Mouse (Mus musculus) cerebellum, adult 9-10 months (tissue): Measurements from ENCODE around the gene Pdxp.
A peak's percentile ranks its signal among the peaks of the same experiment; 100 is the strongest.

Experiments used
- DNase-seq: peaks from one replicate; pipeline ENCODE4 v3.0.0; 2022

Gene Pdxp

DNA sequence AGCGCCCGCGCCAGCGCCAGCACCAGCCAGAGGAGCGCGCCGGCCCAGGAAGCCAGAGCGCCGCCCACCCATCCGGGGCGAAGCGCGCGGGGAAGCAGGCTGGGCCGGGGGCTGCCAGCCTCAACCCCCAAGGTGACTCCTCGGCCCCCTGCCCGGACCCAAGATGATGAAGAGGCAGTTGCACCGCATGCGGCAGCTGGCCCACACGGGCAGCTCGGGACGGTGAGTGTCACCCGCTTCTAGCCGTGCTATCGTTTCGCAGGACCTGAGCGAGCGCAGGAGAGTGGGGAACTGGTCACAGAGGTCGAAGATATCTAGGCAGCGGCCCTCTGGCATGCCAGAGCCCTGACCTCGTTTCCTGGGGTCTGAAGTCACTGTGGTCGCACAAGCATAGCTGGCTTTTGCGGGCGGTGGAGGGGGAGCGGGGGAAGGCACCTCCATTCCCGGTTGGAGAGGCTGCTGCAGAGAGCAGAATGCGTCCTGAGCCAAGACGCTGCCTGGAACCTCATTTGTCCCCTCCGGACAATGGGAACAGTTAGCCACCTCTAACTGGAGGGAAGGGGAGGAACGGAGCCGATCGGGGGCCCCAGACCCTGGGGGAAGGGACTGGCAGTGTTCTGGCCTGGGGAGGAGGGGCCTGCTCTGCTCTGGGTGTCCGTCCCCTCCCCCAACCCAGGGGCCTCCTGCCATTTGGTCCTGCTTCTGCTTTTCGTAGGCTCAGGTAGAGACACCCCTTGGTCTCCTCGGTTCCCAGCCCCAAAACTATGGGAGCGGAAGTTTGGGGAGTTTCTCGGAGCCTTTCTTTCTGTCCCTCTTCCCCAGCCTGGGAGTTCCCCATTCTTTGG, 13.8 kb upstream of the Pdxp start, which contains the start of gene Sh3bp1:
Gene Sh3bp1, plus strand, starts transcription at position 29 of the 845 bp plus-strand sequence.
- peak; percentile 50 for DNase-seq

DNA sequence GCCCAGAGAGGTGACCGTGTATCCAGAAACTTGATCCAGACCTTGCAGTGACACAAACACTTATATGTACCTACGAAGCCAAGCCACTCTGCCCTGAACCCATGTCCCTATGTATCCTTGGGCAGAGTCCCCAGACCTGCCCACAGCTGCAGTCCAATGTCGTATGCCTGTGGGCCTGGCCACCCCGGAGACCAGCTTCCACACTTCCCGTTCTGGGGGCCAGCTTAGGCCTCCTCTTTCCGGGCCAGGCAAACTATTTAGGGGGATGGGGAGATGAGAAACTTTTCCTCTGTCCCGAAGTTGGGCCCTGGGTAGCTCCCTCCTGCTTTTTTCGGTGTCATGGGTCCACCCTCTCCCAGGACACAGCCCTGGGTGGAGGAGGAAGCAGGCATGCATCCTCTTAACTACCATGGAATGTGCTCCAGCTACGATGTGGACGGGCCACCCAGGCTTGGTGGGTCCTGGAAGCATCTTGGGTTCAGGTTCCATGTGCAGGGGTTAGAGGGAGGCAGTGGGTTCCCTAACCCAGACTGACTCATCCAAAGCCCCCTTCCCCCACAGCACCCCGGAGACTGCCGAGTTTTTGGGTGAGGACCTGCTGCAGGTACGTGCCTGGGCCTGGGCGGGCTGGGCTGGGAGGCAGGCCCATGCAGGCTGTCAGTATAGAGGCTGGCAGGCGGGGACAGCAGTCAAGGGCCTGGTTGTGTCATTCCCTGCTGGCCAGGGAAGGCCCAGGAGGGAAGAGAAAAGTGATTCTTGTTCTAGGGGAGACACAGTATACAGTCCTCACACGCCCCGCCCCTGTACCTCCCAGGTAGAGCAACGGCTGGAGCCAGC, 12.9 kb upstream of the Pdxp start:
- DNase-seq: peak; percentile 33

DNA sequence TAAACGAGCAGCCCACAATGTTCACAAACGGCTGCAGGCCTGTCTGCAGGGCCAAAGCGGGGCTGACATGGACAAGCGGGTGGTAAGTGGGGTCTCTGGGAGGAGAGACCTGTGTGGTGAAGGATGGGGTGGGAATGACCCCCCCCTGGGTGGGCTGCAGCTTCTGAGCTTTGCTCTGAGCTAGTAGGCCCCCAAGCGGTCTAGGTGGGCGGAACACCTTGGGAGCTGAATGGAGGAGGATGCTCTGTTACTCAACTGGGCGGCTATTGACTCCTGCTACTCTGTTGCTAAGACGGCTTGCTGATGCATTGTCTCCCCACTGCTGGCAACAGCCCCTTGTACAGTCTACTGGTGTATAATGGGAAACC, 12.3 kb upstream of the Pdxp start:
- peak; percentile 43 for DNase-seq

DNA sequence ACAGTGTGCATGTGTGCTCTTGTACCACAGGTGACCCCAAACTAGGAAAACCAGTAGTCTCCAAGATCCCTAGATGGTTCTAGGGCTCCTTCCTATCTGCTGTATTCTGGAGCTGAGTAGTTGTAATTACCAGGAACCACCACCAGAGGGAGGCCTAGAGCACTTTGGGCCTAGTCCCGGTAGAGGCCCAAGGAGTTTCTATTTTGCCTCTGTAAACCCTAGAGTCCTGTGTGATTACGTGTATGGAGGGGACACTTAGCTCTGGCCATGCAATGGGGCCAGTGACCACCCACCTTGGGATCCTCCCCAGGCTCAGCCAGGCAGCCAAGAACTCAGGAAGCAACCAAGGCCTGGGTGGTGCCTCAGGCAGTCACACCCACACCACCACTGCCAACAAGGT, 10.5 kb upstream of the Pdxp start:
- peak; percentile 86 for DNase-seq

DNA sequence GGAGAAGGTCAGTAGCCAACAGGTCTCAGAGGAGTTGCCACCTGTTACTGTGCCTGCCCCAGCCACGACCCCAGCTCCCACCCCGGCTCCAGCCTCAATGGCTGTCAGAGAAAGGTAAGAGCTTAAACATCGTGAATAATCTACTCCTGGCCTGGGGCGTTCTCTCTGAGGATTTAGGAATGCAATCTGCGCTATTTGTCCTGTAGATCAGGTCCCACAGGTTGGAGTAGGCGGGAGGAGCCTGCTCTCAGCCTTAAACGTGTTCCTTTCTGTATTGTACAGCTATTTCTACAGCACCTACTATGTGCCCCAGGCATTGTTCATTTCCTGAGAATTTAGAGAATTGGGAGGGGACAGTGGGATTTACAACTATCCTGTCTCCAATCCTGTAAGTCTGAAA, 5.3 kb upstream of the Pdxp start:
- DNase-seq: no peak

DNA sequence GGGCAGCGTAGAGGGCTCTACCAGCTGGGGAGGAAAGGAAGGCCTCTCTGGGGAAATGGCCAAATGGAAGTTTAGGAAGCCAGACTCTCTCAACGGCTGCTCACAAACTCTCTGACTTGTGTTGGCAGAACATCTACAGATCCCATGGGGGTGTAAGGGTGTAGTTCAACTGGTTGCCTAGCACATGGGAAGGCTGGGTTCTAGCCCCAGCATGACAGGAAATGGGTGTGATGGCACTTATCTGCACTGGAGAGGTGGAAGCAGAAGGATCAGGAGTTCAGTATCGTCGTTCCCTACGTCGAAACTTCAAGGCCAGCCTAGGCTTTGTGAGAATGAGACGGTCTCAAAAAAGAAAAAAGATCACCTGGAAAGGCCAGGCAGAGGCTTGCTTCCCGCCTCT, 4.7 kb upstream of the Pdxp start:
- peak; percentile 22 for DNase-seq

DNA sequence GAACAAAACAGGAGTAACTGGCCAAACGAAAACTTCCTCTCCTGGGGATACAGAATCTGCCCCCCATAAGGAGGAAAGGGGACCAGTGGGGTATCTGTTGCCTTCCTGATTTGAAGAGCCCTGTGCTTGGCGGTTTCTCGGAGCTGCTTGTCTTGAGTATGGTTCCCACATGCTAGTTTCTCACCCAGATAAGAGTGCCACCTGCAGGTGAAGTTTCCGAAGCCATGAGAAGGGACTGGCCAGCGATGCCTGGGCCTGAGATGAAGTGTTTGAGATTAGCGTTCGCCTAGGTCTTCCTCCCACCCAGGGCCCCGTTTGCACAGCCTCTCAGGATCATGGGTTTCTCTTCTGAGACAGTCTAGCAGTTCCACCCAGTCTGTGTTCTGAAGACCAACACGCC, 1.7 kb upstream of the Pdxp start:
- no peak for DNase-seq

DNA sequence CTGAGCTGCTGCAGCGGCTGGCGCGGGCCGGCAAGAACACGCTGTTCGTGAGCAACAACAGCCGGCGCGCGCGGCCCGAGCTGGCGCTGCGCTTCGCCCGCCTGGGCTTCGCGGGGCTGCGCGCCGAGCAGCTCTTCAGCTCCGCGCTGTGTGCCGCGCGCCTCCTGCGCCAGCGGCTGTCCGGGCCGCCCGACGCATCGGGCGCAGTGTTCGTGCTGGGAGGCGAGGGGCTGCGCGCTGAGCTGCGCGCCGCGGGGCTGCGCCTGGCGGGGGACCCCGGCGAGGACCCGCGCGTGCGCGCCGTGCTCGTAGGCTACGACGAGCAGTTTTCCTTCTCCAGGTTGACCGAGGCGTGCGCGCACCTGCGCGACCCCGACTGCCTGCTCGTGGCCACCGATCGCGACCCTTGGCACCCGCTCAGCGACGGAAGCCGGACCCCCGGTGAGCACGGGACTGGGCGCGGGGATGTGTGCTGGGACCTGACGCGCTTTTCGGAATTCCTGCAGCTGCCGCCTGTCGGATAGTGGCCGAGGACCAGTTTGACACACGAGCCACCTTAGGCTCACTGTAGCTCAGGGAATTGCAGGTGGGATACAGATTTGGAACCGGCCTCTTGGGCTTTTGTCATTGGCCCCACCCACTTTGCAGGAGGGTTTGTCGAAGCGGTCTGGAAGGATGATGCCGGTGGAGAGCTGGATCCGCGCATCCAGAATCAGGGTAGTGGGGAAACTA, 538 bp downstream of the Pdxp start:
- DNase-seq: peak; percentile 81

DNA sequence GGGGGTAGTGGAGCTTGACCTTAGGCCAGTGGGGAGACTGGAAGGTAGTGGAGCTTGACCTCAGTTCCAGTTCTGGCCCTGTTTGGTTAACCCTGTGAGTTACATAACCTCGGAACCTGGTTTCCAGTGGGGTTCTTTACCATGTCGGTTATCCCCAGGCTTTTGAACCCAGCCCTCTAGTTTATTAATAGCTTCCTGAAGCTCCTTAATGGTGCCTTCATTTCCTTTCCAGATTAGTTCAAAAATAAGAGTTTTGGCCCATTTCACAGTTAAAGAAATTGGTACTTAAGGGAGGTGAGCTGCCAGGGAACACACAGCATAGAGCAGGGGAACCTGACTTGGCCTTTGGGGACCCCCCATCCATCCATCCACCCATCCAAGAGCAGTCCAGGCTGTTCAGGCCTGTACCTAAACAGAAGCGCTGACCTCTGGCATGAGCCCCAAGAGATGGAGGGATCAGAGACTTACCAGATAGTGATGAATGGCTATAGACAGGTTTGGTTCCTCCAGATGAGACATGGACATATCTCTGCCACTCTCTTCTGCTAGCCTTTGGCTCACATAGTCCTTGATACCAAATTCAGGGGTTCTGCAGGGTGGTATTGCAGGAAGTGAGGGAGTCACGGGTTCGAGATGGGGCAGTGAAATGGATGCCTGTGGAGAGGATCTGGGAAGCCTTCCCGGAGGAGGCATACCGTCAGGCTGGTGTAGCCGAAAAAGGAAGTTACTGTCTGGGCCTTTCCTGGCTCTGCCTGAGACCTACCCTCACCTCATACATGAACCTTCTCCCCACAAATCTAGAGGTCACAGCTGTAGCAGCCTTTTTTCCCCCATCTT, 1.3 kb downstream of the Pdxp start:
- peak; percentile 75 for DNase-seq

DNA sequence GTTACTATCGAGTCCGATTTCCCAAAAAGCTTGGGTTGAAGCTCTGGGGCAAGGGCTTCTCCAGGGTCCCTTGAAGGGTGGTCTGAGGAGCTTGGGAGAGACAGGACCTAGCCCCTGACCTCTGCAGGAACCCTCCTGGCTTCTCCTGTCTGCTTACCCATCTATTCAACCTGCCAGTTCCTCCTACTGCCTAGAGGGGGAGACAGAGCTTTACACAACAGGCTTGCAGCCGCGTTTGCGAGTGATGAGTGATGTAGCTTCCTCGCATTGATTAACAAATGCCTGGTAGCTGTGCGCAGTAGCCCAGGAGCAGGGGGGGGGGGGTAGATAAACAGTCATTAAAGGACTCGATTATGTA, 1.9 kb downstream of the Pdxp start:
- DNase-seq: peak; percentile 92

DNA sequence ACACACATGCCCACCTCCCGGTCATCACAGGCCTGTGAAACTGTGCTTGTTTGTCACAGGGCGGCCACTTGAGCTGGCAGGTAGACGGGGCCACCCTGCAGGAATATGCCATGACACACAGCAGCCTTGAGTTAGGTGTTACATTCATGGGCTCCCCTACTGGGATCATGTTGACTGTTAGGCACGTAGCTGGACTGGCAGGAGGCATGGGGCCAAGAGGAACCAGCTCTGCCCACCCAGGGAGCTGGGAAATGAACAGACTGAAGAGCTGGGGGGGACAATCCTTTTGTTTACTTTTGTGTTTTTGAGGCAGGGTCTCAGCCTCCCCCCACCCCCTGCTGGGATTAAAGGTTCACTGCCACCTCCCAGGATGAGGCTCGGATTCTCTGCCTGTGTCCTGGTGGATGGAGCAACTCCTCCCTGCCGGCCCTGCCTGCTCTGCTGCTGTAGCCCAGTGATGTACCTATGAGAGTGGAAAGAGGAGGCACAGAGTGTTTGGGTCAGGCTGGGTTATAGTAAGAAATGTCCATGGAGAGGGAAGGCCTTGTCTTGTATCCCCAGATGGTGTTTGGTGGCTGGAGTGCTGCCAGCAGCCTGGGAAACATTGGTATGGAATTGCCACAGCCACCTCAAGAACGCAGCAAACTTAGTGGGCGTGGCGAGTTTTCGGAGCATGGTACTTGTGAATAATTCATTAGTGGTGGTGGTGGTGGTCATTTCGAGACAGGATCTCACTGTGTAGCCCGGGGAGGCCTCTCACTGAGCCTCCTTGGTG, 2.5 kb downstream of the Pdxp start:
- peak; percentile 80 for DNase-seq

DNA sequence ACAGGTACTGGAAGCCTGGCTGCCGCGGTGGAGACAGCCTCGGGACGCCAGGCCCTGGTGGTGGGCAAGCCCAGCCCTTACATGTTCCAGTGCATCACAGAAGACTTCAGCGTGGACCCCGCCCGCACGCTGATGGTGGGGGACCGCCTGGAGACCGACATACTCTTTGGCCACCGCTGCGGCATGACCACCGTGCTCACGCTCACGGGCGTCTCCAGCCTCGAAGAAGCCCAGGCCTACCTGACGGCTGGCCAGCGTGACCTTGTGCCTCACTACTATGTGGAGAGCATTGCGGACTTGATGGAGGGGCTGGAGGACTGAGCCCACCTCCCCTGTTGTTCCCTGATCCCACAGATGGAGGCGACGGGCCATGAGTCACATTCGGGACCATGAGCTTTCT, 4.4 kb downstream of the Pdxp start:
- DNase-seq: no peak

DNA sequence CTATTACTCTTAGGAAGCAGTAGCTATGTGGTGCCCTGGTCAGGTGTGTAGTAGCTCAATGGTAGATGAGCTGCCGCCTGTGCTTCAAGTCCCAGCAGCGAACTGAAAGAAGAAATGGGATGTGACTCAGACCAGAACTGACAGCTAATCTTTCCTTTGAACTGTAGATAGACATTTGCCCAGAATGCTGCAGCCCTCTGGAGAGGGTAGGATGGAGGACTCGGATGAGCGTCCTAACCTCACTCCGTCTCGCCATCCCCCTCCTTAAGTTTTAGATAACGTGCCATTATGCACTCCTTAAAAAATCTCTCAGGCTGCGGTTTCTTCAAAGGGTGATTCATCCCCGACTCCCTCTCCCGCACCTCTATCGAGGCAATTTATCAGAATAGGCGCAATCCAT, 6.2 kb downstream of the Pdxp start:
- no peak for DNase-seq

DNA sequence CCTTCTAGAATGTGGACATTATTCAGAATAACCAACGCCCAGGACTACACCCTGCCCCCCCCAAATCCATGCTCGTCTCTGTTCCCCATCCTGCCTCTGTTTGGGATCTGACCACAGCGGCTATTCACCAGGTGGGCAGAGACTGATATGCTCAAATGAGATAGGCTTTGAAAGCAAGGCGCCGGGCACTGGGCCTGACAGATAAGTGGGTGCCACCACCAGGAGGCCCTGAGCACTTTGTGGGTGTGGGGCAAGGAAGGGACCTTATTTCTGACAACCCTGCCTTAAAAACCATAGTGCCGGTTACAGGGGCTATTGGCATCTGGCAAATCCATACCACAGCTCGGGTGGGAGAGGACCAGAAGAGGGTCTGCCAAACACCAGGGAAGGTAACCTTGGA, 9.0 kb downstream of the Pdxp start:
- no peak for DNase-seq

DNA sequence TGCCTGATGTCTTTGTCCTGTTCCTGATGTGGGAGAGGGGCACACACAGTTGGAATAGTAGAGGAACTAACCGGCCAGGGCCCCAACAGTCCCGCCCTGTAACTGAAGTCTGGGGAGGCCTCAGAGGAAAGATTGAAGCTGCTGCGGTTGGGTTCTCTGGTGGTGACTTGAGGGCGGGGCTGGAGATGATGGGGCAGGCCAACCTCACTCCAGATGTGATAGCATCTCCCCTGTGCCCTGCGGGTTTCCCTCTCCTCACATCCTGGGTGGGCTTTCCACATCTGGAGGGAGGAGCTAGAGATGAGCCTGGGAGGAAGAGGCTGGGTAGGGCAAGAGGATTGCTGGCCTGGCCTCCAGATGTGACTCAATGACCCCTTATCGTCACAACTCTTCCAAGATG, 9.9 kb downstream of the Pdxp start:
- DNase-seq: no peak

DNA sequence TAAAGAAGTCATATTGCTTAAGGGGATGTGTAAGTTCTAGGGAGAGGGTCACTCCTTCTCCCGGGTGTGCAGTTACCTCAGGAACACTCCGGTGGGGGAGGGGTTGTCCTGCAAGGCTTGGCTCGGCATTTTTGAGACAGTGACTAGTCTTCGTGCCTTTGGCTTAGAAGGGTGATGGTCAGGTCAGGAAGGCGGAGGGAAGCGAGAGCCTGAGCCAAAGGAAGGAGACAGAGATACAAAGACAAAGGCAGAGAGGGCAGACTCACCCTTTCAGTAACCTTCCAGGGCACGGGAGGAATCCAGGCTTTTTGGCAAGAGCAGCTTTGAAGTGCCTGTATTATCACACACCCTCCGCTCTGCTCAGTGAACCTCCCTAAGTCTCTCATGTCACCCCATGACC, 11.4 kb downstream of the Pdxp start:
- no peak for DNase-seq

DNA sequence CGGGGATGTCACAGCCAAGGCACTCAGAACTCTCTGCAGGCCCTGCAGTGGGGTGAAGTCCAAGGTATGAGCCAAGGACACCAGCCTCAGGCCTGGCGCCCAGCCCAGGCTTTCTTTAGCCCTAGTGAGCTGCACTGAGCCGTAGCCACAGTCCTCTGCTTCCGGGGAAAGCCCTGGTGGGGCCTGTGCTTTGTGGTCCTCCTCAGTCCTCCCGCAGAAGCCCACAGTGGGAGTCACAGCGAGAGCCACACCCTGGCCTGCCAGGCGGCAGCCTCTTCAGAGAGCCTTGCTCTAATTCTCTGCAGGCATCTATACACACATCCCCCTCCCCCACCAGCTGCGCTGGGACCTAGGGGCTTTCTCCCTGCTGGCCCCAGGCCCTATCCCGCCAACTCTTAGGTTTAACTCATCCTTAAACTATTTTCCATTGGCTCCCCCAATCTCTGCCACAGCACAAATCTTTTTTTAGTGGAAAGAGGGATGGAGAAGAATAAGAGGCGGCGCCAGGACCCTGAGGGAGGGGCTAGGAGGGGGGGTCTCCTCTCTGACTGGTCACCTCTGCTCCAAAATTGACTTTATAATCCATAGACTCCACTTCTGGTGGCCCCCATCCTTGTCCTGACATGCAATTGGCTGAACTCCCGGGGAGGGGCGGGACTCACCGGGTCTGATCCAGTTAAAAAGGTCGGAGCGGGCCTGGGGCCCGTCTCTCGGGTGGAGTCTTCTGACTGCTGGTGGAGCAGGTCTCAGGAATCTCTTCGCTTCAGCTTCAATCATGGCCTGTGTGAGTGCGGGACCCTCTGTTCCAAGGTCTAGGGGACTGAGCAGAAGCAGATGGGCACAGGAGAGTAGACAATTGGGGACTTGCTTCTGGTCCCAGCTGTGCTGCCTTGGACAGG, 12.6 kb downstream of the Pdxp start, which contains the start of gene Lgals1:
Gene Lgals1, plus strand, starts transcription at position 705 of the 899 bp plus-strand sequence.
- peak; percentile 84 for DNase-seq

DNA sequence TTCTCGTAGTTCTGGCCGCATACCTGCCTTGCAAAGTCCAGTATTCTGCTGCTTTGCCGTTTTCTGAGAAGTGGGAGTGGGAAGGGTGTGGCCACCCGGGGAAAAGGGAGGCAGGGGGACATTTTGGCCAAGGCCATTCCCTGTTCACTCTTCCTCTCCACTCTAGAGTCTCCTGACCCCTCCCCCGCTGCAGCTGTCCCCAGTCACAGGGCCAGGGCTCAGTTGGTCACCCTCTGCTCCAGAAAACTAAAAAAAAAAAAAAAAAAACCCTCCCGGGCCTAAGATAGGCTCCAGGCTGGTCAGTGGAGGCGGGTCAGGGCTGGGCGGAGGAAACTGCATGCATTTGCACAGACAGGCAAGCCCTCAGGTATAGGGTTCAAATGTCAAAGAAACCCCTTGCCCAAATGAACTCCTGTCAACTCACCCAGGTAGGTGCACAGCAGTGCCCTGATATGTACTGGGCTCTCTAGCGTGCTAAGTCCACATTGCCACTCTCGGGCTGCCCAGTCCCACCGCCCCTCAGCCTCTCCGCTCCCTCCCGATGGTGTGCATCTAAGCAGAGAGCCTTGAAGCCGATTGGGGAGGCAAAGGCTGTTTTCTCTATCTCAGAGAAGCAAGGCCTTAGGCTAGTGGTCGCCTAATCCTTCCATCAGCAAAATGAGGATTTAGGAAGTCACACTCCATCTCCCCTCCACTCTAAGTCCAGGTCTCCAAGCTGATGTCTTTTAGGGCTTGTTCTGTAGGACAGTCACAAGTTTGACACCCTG, 13.5 kb downstream of the Pdxp start:
- DNase-seq: no peak

DNA sequence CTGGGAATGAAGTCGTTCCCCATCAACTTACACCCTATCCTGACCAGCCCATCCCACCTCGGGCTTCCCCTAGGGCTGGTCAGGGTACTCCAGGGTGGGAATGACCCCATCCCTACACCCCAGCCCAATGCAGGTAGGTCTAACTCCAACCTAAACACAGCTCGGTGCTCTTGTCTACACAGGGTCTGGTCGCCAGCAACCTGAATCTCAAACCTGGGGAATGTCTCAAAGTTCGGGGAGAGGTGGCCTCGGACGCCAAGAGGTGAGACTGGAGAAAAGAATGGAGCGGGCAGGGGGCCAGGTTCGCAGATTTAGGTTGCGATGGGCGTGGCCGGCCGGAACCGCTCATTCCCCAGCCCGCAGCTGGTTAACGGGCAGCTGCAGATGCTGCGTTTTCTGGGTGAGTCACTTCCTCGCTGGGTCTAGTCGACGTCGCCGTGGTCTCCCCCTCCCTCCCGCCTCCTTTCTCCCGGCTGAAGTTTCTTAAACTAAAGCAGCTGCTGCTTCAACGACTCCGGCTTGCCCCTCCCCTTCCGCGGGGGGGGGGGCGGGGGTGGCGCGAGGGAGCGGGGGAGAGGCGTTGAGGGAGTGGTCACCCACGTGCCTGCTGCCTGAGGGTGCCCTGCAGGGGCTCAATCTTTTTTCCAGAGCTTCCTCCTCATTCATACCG, 14.2 kb downstream of the Pdxp start:
- DNase-seq: no peak
